Comparison of ENCODE assay signal across 20 mouse cellular contexts in the genomic region with DNA sequence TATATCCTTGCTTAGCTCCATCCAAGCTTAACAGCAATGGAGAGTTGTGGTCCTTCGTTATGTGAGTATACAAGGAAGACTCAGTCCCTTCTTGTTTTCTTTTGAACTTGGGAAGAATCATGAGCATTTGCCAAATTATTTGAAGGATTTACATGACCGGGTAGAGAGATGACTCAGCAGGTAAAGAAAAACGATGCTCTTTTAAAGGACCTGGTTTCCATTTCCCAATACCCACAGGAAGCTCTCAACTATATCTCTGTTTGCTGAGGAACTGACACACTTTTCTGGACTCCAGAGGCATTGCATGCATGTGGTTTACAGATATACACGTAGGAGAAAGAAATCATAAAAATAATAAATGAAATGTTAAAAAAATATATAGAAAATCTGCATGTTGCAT.
DNase-seq lines count a peak whose midpoint lies in the region; ATAC-seq and TF ChIP-seq lines count a peak whose summit lies in the region.
"Had no signal": no experiment of that assay in that cellular context is flagged by ENCODE, and none has a peak within 500 bp of the region (broad histone marks: within the 10 kb centered on the region; RNA-seq: fewer than 3 reads in every experiment).

No protein-coding gene starts in this region.

- no peaks in the 10 kb centered on the region for H3K79me2 ChIP-seq in C2C12 (ENCODE audit: control insufficient read depth, insufficient read depth)

- H3K4me2 ChIP-seq in liver, postnatal 0 days (ENCODE audit: low read depth, low read length): no peak overlapping the region
- H3K4me2 ChIP-seq: embryonic facial prominence, embryonic 12.5 days; forebrain, embryonic 13.5 days; forebrain, embryonic 15.5 days had no signal

- no peaks in the 10 kb centered on the region for H3K4me1 ChIP-seq in liver, postnatal 0 days (ENCODE audit: insufficient read depth)
- H3K4me1 ChIP-seq: embryonic facial prominence, embryonic 10.5 days; embryonic facial prominence, embryonic 12.5 days; forebrain, embryonic 13.5 days; forebrain, embryonic 15.5 days had no signal

- H3K27ac ChIP-seq in liver, postnatal 0 days (ENCODE audit: low read depth): no peak overlapping the region
- H3K27ac ChIP-seq: embryonic facial prominence, embryonic 10.5 days; embryonic facial prominence, embryonic 12.5 days; forebrain, embryonic 13.5 days; forebrain, embryonic 15.5 days had no signal

- no peaks in the 10 kb centered on the region for H3K27me3 ChIP-seq in C2C12 (ENCODE audit: control insufficient read depth, insufficient read depth, insufficient read length)
- no peaks in the 10 kb centered on the region for H3K27me3 ChIP-seq in liver, postnatal 0 days (ENCODE audit: insufficient read depth, low read length)
- H3K27me3 ChIP-seq: embryonic facial prominence, embryonic 12.5 days; forebrain, embryonic 13.5 days; forebrain, embryonic 15.5 days had no signal

- no peak overlapping the region for H3K9ac ChIP-seq in liver, postnatal 0 days (replicated peaks)
- H3K9ac ChIP-seq: embryonic facial prominence, embryonic 12.5 days; forebrain, embryonic 13.5 days; forebrain, embryonic 15.5 days; forebrain, postnatal 0 days had no signal

- H3K4me3 ChIP-seq in C2C12 (ENCODE audit: insufficient read depth, poor library complexity, severe bottlenecking): no peak overlapping the region
- no peak overlapping the region for H3K4me3 ChIP-seq in liver, postnatal 0 days (ENCODE audit: low read depth, low read length)
- H3K4me3 ChIP-seq: embryonic facial prominence, embryonic 10.5 days; embryonic facial prominence, embryonic 12.5 days; forebrain, embryonic 13.5 days; forebrain, embryonic 15.5 days had no signal

- WGBS in liver, postnatal 0 days (ENCODE audit: insufficient replicate concordance): 63% methylated on average over 4 of the region's 4 CpGs

- peak; percentile 62 for DNase-seq in 3T3-L1 (ENCODE audit: low read depth, low spot score)
- no peak for DNase-seq in lung, postnatal 14 days
- no peak for DNase-seq in liver, postnatal 0 days
- no peak for DNase-seq in lung, postnatal 36 days
- DNase-seq: adrenal gland, adult 8-10 months; adrenal gland, postnatal 14 days; adrenal gland, postnatal 36 days; B cell, adult 2 months; cerebellum, adult 11-12 months; cerebellum, adult 2 months; cerebellum, adult 9-10 months; cerebellum, postnatal 10 days; cerebellum, postnatal 25 days; forebrain, postnatal 0 days had no signal

- no peaks in the 10 kb centered on the region for H3K9me3 ChIP-seq in liver, postnatal 0 days (ENCODE audit: low read length)
- H3K9me3 ChIP-seq: embryonic facial prominence, embryonic 10.5 days; embryonic facial prominence, embryonic 12.5 days; forebrain, embryonic 13.5 days; forebrain, embryonic 15.5 days had no signal

- no peaks in the 10 kb centered on the region for H3K79me3 ChIP-seq in C2C12 (ENCODE audit: low read depth)

- no peak for ATAC-seq in liver, postnatal 0 days
- ATAC-seq: activated CD4-positive, CD25-positive, alpha-beta regulatory T cell, adult 4 months; forebrain, embryonic 13.5 days; forebrain, embryonic 15.5 days; forebrain, postnatal 0 days had no signal

- H3ac ChIP-seq in C2C12 (ENCODE audit: control insufficient read depth, insufficient read length, low read depth): no peak overlapping the region

- TF ChIP-seq CTCF in C2C12 (IDR thresholded peaks at IDR 0.05; ENCODE audit: control insufficient read depth, insufficient read depth, insufficient read length): no peak
- TF ChIP-seq CTCF in liver, postnatal 0 days (IDR thresholded peaks at IDR 0.05; ENCODE audit: low read depth): no peak

- no peak for TF ChIP-seq EP300 in liver, postnatal 0 days (IDR thresholded peaks at IDR 0.05; ENCODE audit: low read depth)

- H3K36me3 ChIP-seq in C2C12 (ENCODE audit: control insufficient read depth, insufficient read depth): no peaks in the 10 kb centered on the region
- no peaks in the 10 kb centered on the region for H3K36me3 ChIP-seq in liver, postnatal 0 days (replicated peaks; ENCODE audit: insufficient read depth, low read length)
- H3K36me3 ChIP-seq: embryonic facial prominence, embryonic 10.5 days; embryonic facial prominence, embryonic 12.5 days; forebrain, embryonic 15.5 days had no signal

TF ChIP-seq in C2C12, 6 proteins besides CTCF, POLR2A, EP300 and RAD21:
- TF ChIP-seq FOSL1 (IDR thresholded peaks at IDR 0.05; ENCODE audit: insufficient read depth, low read length, poor library complexity, severe bottlenecking): no peak
- TF ChIP-seq CEBPB (IDR thresholded peaks at IDR 0.05; ENCODE audit: low read depth): peak; percentile 50
- TF ChIP-seq MAX (IDR thresholded peaks at IDR 0.05): no peak
- no peak for TF ChIP-seq MYOG (IDR thresholded peaks at IDR 0.05; ENCODE audit: control insufficient read depth, extremely low read depth, insufficient read length)
- no peak for TF ChIP-seq USF1 (IDR thresholded peaks at IDR 0.05; ENCODE audit: low read depth)
